Mouse (Mus musculus) CD8-positive naive resting alpha-beta T cell, adult 2 months (primary cell): ENCODE results near the gene Pear1.

Experiments
- DNase-seq, 2 experiments: peaks; one replicate each; pipeline ENCODE4 v3.0.0; 2022; ENCODE audit warnings: low read depth in 2 of 2, low spot score in 2 of 2

Pear1 gene

DNA sequence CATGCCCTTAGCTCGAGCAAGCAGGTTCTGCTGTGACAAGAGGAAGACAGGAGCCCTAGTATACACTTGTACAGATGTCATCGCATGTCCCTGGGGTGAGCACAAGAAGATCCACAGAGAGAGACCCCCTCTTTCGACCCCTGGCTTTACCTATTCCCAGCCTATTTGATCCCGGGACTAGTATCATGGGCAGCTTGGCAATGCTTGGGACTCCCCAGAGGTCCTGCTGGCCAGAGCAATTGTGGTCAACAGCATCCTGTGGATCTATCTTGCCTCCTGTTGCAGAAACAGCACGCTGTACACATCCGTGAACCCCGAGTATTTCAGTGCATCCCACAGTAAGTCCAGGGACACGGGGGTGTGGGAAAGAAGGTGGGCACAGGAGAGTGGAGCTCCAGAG is 12.8 kb downstream of the Pear1 start:
- no peak for DNase-seq

- no peak for DNase-seq
Measured at GRCm38 (mm10) chr3:87809322-87809962, 14.7 kb downstream of the Pear1 start.

GRCm38 (mm10) chr3:87804038-87804677 is 19.9 kb downstream of the Pear1 start:
- no peak for DNase-seq

- DNase-seq = no peak
Measured at GRCm38 (mm10) chr3:87801681-87802080, 22.4 kb downstream of the Pear1 start.

GRCm38 (mm10) chr3:87796736-87797334 is 27.3 kb downstream of the Pear1 start, which contains the start of gene Insrr:
Insrr (plus strand) TSS chr3:87796951.
- DNase-seq = no peak

DNA sequence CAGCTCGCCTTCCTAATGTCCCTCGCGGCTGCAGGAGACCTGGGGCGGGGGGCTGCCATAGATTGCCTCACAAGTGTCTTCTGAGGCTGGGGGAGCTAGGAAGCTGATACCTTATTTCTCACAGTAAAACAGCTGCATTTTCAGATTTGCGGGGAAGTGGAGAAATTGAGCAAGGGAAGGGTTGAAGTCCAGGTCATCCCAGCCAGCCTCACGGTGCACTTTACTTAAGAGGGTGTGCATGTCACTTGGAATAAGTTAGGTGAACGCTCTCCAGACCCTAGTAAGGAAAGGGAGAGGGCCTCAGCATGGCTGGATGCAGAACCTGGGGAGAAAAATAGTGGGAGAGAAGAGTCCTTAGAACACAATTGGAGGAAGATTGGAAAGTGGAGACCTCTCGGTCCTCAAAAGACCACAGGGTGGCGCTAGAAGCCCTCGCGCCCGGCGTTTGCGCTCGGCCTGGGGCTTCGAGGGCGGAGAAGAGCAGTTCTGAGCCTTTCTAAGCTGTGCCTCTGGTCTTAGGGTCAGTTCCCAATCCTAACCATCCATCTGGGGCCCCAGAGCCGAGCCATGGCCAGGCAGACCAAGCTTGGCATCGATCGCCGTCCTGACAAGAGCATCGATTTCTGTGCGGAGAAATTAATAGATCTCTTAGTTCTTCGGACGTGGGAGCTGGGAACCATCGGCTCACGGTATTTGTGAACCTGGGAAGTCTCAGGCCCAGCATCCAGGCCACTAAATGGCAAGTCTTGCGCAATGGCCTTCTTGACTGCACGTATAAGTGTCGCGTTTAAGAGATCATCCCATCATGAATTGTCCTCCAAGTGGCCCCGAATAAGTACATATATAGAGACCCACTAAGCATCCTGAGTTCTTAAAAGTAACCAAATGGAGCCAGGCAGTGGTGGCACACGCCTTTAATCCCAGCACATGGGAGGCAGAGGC is 28.5 kb downstream of the Pear1 start:
- DNase-seq = peak; percentile 35 to 48

GRCm38 (mm10) chr3:87794922-87795325 is 29.2 kb downstream of the Pear1 start, which contains the start of gene Ntrk1:
Ntrk1 (minus strand) TSS chr3:87795162.
- DNase-seq = no peak

GRCm38 (mm10) chr3:87789768-87790167 is 34.3 kb downstream of the Pear1 start:
- no peak for DNase-seq

- no peak for DNase-seq
Measured at GRCm38 (mm10) chr3:87789248-87789647, 34.9 kb downstream of the Pear1 start.

DNA sequence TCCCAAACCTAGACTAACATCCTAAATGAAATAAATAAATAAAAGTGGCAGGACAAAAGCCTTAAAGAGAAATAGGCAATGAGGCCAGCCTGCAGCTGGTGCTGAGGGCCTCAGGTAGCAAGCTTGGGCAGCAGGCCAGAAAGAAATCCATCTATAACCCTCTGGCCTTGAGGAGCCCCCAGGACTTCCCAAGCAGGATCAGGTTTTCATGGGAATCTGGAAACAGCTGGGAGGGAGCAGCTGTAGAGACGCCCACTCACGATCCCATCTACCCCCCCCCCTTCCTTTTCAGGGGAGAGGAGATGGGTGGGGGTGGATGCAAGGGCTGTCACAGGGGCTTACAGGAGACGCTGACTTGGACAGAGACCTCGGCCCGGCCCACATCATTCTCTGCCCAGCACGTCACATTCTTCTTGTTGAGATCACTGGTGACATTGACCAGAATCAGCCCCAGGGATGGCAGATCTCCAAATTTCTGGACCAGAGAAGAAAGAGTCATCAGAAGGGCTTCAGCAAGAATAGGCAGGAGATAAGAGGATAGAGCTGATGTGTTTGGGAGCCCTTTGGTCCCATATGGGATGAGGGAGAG is 38.4 kb downstream of the Pear1 start:
- no peak for DNase-seq

DNA sequence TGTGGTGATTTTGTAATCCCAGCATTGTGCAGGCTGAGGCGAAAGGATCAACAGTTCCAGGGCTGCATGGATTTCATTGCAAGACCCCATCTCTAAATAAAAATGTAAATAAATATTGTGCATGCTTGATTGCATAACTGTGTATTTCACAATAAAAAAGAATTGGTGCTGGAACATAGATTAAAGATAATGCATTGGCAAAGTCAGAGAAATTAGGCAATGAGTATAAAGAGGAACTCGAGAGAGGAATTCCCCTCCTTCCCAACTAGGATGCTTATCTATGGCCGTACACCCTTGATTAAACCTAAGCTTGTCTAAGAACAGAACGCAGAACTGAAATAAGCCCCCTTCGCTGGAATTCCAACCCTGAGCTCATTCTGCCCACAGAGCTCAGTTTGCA is 39.0 kb downstream of the Pear1 start:
- no peak for DNase-seq

- DNase-seq = no peak
Measured at GRCm38 (mm10) chr3:87783282-87784023, 40.7 kb downstream of the Pear1 start.

- DNase-seq = no peak
Measured at GRCm38 (mm10) chr3:87779086-87779485, 45.0 kb downstream of the Pear1 start.

GRCm38 (mm10) chr3:87778283-87778682 is 45.8 kb downstream of the Pear1 start:
- no peak for DNase-seq

DNA sequence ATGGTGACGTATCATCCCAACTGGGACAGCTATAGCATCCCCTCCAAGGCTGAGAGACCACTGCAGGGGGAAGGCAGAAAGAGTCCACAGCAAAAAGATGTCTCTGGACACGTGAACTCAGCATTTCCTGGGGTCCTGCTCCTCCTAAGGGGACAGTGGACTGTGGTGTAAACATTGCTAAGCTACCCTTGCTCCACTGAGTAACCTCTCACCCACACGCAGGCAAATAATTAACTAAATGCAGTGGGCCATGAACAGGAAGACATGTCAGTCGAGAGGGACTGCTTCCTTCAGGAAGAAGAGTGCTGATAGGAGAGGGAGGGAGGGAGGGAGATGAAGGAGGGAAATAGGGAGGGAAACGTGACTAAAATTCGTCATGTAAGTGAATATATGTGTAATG is 53.0 kb downstream of the Pear1 start:
- DNase-seq = no peak

GRCm38 (mm10) chr3:87770280-87770679 is 53.8 kb downstream of the Pear1 start:
- peak; percentile 50 to 70 for DNase-seq

DNA sequence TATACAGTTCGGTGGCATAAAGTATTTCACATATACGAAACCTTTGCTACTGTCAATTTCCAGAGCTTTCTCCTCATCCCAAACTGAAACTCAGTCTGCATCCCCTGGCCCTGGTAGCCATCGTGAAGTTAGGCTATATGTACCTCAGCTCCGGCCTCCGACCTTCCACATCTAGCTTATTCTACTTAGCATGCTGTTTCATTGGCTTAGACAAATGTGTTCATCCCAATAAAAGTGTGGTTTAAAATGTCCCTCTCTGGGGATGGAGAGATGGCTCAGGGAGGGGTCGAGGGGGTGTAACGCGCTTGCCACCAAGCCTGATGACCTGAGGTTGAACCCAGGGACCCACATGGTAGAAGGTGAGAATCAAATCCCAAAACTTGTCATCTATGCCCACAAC is 54.6 kb downstream of the Pear1 start:
- no peak for DNase-seq

GRCm38 (mm10) chr3:87768844-87769243 is 55.3 kb downstream of the Pear1 start:
- DNase-seq = peak; percentile 77 to 84

GRCm38 (mm10) chr3:87768431-87768830 is 55.7 kb downstream of the Pear1 start:
- DNase-seq = no peak

DNA sequence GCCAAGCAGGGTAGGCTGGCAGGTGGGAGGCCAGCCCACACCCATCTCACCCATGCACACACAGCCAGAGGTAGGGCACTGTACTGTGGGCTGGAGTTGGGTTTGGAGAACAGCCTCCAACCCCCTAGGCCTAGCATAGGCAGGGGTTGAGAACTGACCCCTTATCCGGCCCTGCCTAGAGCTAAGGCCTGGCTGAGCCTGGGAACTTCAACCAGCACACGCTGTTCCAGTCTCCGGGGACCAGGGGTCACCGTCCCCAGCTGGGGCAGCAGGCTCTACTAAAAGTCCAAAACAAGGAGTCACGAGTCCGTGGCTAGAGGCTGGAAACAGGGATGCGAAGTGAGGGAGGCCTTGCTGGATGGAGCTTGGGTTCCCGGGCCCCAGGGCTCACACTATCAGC is 56.3 kb downstream of the Pear1 start:
- DNase-seq = no peak
